Mouse (Mus musculus) liver, embryonic 13.5 days (tissue): ENCODE data around the gene Amy2a4. TPM values are rescaled to one million over a fixed set of nuclear protein-coding genes. Genes with fewer than 3 reads are reported as not detected.
"Not testable (repeated sequence)": the region's sequence is repeated elsewhere in the genome, so short reads cannot be mapped to it uniquely, and the experiment has no call there.

Experiments used
- ATAC-seq: fragments of 200-750 bp; cut with Nextera tagmentation; 2 replicates; pipeline ENCODE4 v1.8.0; 2017; ENCODE audit warnings: low read depth, mild to moderate bottlenecking, moderate number of reproducible peaks, moderate library complexity
- DNase-seq: peaks from one replicate; pipeline ENCODE4 v3.0.0; 2022
- H3K27ac ChIP-seq: fragments of 300-500 bp; sonication (generic); 2 replicates; pipeline ENCODE4 v1.5.1; 2015; ENCODE audit warnings: moderate library complexity, mild to moderate bottlenecking, inconsistent platforms
- H3K27me3 ChIP-seq: fragments of 300-500 bp; sonication (generic); 2 replicates; pipeline ENCODE4 v1.6.1; 2015; ENCODE audit warnings: mild to moderate bottlenecking, inconsistent platforms
- H3K36me3 ChIP-seq: fragments of 300-500 bp; sonication (generic); 2 replicates; pipeline ENCODE4 v1.6.1; 2015; ENCODE audit warnings: mild to moderate bottlenecking, inconsistent platforms
- H3K4me1 ChIP-seq: fragments of 300-500 bp; sonication (generic); replicated peaks from 2 replicates; pipeline ENCODE4 v1.6.1; 2015; ENCODE audit warnings: inconsistent platforms
- H3K4me2 ChIP-seq: fragments of 300-500 bp; sonication (generic); 2 replicates; pipeline ENCODE4 v1.6.1; 2015; ENCODE audit warnings: inconsistent platforms, mild to moderate bottlenecking, moderate library complexity
- H3K4me3 ChIP-seq: fragments of 300-500 bp; sonication (generic); replicated peaks from 2 replicates; pipeline ENCODE4 v1.5.1; 2015; ENCODE audit warnings: mild to moderate bottlenecking, inconsistent platforms
- H3K9ac ChIP-seq: fragments of 300-500 bp; sonication (generic); 2 replicates; pipeline ENCODE4 v1.6.1; 2015; ENCODE audit warnings: mild to moderate bottlenecking, inconsistent platforms
- H3K9me3 ChIP-seq: fragments of 300-500 bp; sonication (generic); replicated peaks from 2 replicates; pipeline ENCODE4 v1.6.1; 2016; ENCODE audit warnings: inconsistent platforms
- WGBS: fragments of 180-500 bp; shearing (Covaris S2); methylation state at CpG from one replicate; pipeline ENCODE4 v1.1.7; 2015; ENCODE audit not compliant: insufficient replicate concordance; 5-methylcytosine and 5-hydroxymethylcytosine counted together
- polyA plus RNA-seq: library from polyadenylated mRNA; unstranded; fragments of >200 nt; fragmentation: Nextera tagmentation; extraction: Ambion mirVana; gene quantifications from 2 replicates; pipeline ENCODE4 v1.2.1, GENCODE M21; 2015

The Amy2a4 gene
- 0.37 TPM in 1 of 2 replicates, not detected in the other for polyA plus RNA-seq

GRCm38 (mm10) chr3:113291349-113291748 lies at the start of gene Amy2a4:
Gene Amy2a4 (minus strand): TSS chr3:113291449.
- no CpG with 5 or more reads among the region's 4 CpGs for WGBS
- H3K4me3 ChIP-seq, H3K9ac ChIP-seq, H3K27me3 ChIP-seq, ATAC-seq, H3K4me1 ChIP-seq, H3K4me2 ChIP-seq, H3K9me3 ChIP-seq, DNase-seq, H3K27ac ChIP-seq, H3K36me3 ChIP-seq: not testable (repeated sequence)

GRCm38 (mm10) chr3:113323952-113324351 lies 32.7 kb upstream of the Amy2a4 start, which contains the start of gene Amy2a3:
Gene Amy2a3 (minus strand): TSS chr3:113324052.
- DNase-seq, H3K4me3 ChIP-seq, H3K9me3 ChIP-seq, H3K4me1 ChIP-seq, H3K9ac ChIP-seq, H3K27me3 ChIP-seq, H3K36me3 ChIP-seq, ATAC-seq, H3K27ac ChIP-seq, H3K4me2 ChIP-seq: not testable (repeated sequence)
- WGBS = no CpG with 5 or more reads among the region's 4 CpGs

- DNase-seq, ATAC-seq, H3K9ac ChIP-seq, H3K9me3 ChIP-seq, H3K4me3 ChIP-seq, H3K4me2 ChIP-seq, H3K36me3 ChIP-seq, H3K4me1 ChIP-seq, H3K27me3 ChIP-seq, H3K27ac ChIP-seq: not testable (repeated sequence)
- WGBS = no CpG with 5 or more reads among the region's 3 CpGs
Measured at GRCm38 (mm10) chr3:113312937-113313336, 21.7 kb upstream of the Amy2a4 start.

GRCm38 (mm10) chr3:113280285-113280684 lies 11.0 kb downstream of the Amy2a4 start:
- not testable (repeated sequence) for H3K4me1 ChIP-seq, H3K27me3 ChIP-seq, H3K36me3 ChIP-seq, H3K9ac ChIP-seq, H3K4me3 ChIP-seq, ATAC-seq, H3K9me3 ChIP-seq, H3K27ac ChIP-seq, H3K4me2 ChIP-seq, DNase-seq

- not testable (repeated sequence) for ATAC-seq
Measured at GRCm38 (mm10) chr3:113279586-113279985, 11.7 kb downstream of the Amy2a4 start.

GRCm38 (mm10) chr3:113258737-113259136 lies 32.5 kb downstream of the Amy2a4 start, which contains the start of gene Amy2a5:
Gene Amy2a5 (minus strand): TSS chr3:113258837.
- ATAC-seq, H3K27me3 ChIP-seq, H3K9ac ChIP-seq, H3K4me3 ChIP-seq, DNase-seq, H3K27ac ChIP-seq, H3K9me3 ChIP-seq, H3K4me1 ChIP-seq, H3K36me3 ChIP-seq, H3K4me2 ChIP-seq: not testable (repeated sequence)
- WGBS = no CpG with 5 or more reads among the region's 4 CpGs

More at GRCm38 (mm10) chr3:113279586-113279985, 11.7 kb downstream of the Amy2a4 start:
- DNase-seq, H3K9me3 ChIP-seq, H3K36me3 ChIP-seq, H3K4me1 ChIP-seq, H3K9ac ChIP-seq, H3K4me3 ChIP-seq, H3K27ac ChIP-seq, H3K4me2 ChIP-seq, H3K27me3 ChIP-seq: not testable (repeated sequence)

Other genes starting within 250 kb of the Amy2a4 start
- 0.24 TPM in 1 of 2 replicates, not detected in the other for gene Amy2a5, start 32.6 kb downstream of the Amy2a4 start, polyA plus RNA-seq
- 0.37 TPM in 1 of 2 replicates, not detected in the other for gene Amy2a3, start 32.6 kb upstream of the Amy2a4 start, polyA plus RNA-seq
- gene Amy2a2, start 65.2 kb upstream of the Amy2a4 start, polyA plus RNA-seq = 0.37 TPM in 1 of 2 replicates, not detected in the other
- gene Amy2a1, start 241.0 kb upstream of the Amy2a4 start, polyA plus RNA-seq = 1.6 and 4.7 TPM in 2 replicates